Mouse (Mus musculus) adrenal gland, postnatal 4 days (tissue): ENCODE measurements around the gene Cdhr2. TPM values are rescaled to one million over a fixed set of nuclear protein-coding genes. Genes with fewer than 3 reads are reported as not detected.

Experiments used
- DNase-seq, 2 experiments: peaks; one replicate each; pipeline ENCODE4 v3.0.0; 2021 to 2022; ENCODE audit warnings: low spot score in 2 of 2, mixed read lengths in 2 of 2
- long read RNA-seq, 2 experiments: library from polyadenylated mRNA; stranded (forward); transcript quantifications; one replicate each; pipeline ENCODE4 v2.0.0; 2021
- total RNA-seq, 2 experiments: library from RNA; stranded (reverse); gene quantifications; 2 replicates each; pipeline ENCODE4 v1.2.3; 2021

Cdhr2 gene
- total RNA-seq = 1 to 10 TPM; 2.1 to 5.8 TPM
- long read RNA-seq, experiment 1, partial matches to known transcripts = 1 of 1 reads
- long read RNA-seq, experiment 1, other reads (novel, unspliced or antisense) = 0 of 1 reads
- long read RNA-seq, experiment 2, partial matches to known transcripts = 1 of 2 reads
- long read RNA-seq, experiment 2, other reads (novel, unspliced or antisense) = 1 of 2 reads

DNA sequence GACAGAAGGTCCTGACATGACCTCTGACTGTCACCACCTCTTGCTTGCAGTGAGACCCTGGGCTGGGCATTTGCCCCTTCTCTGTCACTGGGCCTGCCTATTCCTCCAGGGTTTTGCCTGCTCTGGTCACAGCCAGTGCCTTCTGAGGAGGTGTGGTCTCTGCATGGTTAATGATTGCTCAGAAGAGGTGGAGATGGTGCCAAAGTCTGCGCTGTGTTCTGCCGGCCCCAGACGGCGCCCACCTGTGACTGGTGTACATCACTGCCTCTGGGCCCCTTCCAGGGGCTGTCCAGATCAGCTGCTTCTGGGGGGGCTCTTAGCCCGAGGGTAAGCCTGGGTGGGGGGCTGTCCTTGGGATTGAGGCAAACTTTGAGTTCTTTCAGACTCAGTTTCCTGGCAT lies at the start of gene Cdhr2:
TSS of gene Cdhr2 (plus strand) at position 219 of the 400 bp plus-strand sequence.
- no peak for DNase-seq

DNA sequence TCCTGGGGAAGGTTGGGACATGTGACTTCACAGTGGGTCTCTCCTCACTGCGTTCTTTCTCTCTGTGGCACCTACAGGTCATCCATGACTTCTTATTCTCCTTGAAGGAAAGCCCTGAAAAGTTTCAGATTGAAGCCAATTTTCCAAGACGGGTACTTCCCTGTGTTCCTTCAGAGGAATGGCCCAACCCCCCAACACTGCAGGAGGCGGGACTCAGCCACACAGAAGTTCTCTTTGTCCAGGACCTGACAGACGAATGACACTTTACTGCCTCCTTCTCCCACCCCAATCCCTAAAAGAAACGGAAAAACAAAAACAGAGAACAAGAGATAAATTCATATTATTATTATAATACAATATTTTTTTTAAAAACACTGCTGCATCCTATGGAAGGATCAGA lies 40.4 kb upstream of the Cdhr2 start:
- no peak for DNase-seq

DNA sequence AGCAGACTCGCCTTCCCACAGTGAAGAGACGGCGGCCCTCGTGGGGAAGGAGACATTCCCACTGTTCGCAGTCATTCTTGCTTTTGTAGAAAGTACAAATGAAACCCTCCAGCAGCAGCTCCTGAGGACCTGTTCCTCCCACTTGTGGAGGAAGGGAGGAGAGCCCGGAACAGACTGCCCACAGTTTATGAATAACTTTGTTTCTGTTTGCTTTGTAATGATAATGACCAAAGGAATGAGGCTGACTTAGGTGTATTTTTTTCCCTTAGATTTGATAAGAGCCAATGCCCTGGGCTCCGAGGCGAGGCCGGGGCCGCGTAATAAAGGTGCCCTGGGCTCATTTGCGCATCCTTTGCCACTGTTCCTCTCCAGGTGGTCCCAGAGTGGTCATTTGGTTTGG lies 39.9 kb upstream of the Cdhr2 start:
- DNase-seq = no peak

DNA sequence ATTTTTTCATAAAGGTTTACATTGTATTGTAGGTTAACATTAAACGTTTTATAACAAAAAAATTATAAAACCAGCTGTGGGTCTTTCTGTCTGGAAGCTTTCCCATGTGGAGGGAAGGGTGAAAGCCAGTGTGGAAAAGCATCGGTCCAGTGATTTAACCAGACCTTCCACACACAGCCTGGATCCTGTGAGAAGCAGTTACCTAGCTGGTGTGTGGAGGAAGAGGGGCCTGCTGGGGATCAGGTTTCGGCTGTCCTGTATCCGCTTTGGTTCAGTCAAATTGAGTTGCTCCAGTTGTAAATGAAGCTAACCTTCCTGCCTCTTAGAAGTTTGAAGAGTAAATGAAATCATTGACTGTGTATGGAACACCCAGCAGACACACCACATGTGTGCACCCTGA lies 37.3 kb upstream of the Cdhr2 start:
- no peak for DNase-seq

DNA sequence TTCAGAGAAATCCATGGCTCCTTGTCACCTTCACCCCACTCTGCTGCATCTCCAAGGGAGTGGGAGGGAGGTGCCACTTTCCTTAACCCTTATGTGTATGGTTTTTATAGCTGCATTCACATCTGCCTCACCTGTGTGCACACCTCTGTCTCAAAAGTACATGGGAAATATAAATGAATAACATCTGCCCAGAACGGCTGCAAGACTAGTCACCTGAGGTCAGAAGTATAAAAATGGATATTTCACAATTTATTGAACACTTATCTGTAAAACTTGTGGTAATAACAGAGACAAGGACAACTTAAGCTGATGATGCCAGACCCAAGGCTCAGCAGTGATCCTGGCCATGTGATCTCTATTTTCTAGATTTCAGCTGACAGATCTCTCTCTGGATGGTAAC lies 36.8 kb upstream of the Cdhr2 start:
- no peak for DNase-seq

DNA sequence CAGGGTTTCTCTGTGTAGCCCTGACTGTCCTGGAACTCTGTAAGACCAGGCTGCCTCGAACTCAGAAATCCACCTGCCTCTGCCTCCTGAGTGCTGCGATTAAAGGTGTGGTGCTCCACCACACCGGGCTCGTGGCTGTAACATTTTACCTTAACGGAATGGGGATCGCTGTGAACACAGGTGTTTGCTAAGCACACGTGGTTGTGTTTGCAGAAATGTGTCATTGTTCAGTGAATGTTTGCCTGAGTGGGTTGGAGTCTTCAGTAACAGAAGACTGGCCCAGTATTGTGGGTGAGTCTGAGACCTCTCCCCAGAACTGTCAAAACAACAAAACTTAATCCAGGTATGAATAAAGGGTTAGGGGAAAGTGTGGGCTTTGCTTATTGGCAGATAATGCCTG lies 36.2 kb upstream of the Cdhr2 start:
- no peak for DNase-seq

DNA sequence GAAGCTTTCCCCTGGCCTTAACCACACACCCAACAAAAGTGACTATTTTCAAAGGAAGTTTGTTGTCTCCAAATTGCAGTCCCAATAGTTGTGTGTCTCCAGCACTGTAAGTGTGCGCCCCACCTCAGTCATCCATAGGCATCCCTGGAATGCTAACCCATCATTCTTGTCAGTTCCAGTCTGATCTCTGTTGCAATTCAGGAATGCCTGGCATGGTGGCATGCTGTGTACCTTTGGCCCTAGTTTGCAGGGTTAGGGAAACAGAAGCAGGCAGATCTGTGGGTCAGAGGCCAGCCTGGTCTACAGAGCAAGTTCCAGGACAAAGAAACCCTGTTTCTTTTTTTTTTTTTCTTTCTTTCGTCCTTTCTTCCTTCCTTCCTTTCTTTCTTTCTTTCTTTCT lies 30.8 kb upstream of the Cdhr2 start:
- DNase-seq = no peak

DNA sequence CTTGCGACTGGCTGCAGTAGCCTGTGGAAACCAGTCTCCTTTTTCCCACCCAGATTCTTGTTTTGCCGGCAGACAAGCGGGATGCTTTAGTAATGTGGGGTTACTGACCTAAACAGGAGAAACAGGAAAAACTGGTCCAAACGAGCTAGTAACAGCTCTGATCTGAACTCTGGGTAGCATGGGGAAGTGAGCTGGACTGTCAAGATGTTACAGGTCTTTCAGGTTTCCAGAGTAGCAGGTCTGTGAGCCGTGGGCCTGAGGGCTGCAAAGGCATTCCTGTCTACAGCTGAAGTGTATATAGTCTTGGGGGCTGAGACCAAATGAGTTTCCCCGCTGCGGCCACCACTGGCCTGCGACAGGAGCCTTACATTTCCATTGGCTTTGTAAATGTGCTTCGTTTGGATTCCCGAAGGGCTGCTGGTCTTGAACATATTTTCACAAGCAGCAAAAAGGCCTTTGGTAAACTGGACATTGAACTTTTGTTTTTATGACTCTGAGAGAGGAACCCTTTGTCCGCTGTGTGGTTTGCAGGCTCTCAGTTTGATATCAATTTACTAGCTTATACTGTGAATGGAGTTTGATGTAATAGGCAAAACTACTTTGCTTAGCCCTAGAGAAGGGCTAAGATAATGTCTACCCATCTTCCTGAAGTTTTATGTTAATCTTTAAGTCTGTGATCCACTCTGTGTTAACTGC lies 25.2 kb upstream of the Cdhr2 start:
- DNase-seq = no peak

DNA sequence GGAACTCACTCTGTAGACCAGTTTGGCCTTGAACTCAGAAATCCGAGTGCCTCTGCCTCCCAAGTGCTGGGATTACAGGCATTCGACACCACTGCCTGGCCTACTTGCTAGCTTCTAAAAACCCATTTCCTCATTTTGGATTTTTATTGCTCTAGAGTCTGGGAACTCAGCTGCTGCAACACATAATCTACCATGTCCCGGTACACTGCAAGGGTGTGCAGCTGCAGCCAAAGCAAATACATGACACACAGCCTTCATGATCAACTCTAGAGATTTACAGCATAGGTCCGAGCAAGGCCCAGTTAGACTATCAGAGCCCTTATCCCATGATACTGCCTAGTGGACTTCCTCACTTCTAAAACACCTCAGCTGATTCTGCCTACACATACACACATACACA lies 23.0 kb upstream of the Cdhr2 start:
- no peak for DNase-seq

DNA sequence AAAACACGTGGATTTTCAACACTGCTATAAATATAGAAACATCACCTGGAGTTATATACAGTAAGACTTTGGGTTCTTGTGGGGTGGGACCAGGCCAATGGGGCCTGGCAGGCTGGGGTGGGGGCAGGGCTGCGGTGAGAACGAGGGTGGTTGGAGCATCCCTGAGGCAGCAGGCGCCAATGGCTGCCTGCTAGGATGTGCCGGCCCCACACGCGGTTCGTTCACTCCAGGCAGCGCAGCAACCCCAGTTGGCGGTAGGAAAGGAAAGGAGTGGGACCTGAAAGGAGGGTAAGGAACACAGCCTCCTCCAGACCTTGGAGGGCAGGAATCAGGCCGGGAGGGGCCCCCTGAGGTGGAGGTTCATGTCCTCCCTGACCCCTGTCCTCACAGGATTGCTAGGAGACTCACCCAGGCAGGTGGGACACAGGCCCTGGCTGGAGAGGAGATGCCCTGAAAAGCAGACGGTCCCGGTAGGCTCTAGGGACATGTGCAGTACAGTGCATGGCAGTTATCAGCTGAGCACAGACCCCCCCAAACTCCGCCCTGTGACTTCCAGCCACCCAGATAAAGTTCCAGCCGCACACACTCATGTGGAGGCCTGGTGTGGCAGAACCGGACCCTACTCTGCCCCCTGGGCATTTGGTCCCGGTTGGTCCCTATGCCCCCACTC lies 20.9 kb upstream of the Cdhr2 start:
- DNase-seq = no peak

DNA sequence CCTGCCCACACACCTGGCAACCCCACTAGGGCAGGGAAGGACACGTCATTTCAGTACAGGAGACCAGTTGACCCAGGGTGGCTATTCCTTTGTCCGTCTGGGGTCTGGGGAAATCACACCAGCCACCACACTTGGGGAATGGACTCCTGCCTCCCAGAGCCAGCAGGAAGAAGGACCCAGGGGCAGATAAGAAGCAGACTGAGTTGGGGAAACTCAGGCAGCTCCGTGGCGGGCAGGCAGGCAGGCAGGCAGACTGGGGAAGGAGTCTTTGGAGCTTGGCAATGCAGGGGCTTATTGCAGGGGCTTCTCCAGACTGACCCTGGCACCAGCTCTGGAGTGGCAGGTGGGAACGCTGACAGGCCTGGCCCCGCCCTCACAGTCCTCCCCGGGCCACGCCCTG lies 20.0 kb upstream of the Cdhr2 start:
- no peak for DNase-seq

DNA sequence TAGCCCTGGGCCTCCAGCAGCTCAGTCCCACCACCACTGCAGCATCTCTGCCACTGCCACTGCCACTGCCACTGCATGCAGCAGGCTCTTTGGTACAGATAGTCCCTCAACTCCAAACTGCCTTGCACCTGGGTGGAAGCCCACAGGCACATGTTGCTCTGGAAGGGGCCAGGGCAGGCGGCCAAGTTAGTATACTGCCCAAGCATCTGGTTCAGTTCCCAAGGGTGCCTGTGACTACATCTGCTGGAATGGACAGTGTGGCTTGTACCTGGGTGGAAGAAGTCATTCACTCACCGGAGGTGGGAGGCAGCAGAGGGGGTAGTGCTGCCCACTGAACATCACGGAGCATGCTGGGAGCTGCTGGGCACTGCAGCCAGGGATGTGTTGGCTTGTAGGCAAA lies 18.0 kb upstream of the Cdhr2 start:
- no peak for DNase-seq

DNA sequence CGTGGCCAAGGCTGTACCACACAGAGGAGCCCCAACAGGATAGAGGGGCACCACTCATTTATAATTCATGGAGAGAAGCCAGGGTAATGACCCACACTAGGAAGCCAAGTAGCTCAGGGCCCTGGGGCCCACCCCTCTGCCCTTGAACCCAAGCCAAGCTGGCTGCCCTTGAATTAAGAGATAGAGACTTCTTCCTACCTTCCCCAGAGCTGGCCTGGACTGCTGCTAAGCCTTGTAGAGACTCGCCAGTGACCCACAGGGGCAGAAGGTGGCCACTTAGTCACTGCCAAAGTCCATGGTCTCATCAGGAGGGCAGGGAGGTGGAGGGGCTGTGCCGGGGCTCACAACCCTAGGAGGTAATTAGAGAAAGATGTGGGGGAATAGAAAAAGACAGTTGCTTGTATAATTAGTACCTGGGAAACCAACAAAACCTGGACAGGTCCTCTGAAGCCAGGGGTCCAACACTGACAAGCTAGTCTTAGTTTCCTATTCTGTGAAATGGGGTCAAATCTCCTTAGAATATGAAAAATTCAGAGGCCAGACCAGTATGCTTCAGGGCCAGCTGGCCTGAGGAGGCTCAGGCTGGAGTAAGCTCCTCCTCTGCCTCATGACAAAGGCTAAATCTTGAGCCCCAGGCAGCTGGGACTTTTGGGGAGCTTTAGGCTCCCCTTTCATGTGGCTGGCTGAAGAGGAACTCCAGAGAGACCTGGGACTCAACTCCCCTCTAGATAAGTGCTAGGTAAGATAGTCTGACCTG lies 16.9 kb upstream of the Cdhr2 start:
- DNase-seq = peak in 1 of 2 experiments; percentile 64

DNA sequence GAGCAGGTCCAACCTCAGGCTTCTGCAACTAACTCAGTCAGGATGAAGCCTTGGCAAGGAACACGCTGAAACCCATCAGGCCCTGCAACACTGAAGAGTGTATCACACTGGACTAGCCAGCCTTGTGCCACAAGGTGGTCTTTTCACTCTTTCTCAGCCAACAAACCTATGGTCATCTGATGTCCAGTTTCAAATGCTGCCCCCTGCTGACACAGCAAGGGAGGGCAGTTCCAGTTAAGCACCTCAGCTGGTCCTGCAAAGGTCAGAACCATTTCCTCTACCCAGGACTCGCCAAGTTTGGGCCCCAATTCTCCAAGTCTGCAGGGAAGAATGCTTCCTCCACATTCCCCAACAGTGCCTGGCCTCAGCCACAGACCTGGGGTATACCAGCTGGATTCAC lies 16.1 kb upstream of the Cdhr2 start:
- DNase-seq = peak in 1 of 2 experiments; percentile 53

DNA sequence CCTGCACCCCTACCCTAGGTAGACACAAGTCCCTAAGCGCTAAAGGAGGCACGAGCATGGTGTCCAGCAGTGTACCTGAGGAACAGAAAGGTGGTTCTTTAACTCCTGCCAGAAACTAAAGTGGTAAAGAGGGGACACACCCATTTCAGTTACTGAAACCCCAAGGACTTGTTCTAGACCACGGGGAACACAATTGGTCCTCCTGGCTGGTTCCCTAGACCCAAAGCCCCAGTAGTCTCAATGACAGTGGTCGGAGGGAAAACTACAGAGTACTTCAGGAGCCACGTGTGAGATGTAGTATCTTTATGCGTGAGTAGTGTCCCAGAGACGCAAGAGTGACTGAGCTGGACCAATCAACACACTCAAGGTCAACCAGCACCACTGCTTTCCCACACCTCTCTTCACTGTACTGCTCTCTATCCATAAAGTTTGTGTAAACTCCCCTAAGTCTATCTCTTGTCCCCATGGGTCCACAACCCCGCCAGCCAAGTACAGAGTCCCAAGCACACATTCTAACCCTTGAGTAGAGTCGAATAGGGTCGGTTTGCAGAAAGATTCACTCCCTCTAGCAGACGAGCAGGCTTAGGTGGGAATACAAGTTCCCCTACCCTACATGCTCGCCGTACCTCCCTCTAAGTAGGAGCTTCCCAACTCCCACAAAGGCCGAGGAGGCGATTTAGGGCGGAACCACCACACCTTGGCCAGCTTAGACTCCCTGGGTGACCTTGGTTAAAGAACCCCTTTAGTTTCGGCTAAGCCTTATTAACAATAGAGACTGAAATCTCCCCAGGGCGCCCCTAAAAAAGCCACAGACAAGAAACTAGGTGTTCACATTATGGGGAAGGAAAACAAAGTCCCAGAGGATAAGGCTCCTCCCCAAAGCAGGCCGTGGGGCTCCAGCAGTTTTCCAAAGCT lies 14.9 kb upstream of the Cdhr2 start:
- DNase-seq = no peak

DNA sequence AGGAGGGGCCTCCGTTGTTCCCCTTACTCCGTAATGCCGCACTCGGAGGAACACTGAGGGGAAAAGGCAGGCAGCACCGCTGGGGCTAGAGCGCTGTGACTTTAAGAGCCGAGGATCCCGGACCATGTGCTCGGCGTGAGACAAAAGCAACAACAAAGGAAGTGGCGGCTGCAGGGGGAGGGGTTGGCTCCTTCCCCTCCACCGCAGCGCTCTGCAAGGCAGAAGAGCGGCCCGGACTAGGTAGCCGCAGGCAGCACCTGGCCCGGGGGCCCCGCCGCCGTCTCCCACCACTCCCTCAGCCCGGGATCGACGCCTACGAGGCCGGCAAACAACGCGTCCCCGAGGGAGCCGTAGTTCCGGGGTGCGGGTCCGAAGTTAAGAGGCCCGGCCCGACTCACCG lies 14.2 kb upstream of the Cdhr2 start:
- peak; percentile 57 to 67 for DNase-seq

DNA sequence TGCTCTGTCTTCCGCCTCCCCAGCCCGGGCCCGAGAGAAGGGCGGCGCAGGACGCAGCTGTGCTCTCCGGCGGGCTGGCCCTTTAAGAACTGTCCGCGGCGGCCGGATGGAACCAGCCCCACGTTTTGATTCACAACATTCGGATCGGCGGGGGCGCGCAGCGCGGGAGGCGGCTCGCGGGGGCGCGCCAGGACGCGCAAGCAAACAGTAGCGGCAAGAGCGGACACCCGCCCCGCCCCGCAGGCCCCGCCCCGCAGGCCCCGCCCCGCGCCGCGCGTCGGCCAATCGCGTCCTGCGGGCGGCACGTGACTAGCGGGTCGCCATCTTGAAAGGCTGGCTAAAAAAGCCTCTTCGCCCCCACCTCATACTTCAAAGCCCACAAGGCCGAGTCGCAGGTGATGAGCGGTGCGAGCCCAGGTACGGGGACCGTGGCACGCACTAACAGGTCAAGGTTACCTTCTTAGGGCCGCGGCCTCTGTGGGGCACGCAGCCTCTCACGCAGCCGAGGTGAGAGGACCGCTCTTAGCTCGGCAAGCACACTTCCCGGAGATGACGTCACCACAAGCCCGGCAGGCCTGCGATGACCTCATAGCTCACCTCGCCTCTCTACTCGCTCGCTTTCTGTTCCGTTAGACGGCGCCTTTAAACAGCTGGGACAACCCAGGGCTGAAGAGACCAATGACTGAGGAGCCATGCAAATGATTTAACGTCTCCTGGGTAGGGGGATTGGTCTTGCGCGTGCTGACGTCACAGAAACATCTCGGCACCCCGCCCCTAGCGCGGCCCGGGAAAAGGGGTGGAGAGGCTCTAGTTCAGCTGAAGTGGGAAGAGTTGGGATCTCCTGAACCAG lies 13.5 kb upstream of the Cdhr2 start:
- DNase-seq = peak; percentile 95 to 97

DNA sequence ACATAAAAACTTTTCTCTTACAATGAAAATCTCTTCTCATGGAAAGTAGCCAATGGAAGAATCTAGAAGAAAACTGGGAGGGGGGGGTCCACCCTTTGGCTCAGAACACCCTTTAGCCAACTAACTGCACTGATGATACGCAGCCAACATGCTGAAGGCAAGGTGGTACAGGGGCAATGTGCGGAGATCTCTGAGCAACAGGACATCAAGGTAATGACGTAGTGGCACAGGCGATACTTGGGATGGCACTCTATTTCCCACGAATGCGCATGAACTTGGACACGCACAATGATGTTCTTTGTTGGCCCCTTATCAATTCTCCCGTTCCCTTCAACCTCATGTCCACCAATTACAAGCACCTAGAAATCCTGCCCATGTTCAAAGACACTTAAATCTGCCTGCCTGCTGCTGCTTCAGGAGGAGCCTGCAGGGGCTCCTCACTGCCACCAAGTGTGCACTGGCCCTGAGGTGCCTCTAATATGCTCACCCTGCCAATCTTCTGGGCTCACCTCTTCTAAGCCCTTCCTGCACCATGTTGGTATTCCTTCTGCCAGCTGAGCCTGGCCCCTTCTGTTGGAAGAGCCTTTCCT lies 11.0 kb upstream of the Cdhr2 start:
- DNase-seq = no peak

DNA sequence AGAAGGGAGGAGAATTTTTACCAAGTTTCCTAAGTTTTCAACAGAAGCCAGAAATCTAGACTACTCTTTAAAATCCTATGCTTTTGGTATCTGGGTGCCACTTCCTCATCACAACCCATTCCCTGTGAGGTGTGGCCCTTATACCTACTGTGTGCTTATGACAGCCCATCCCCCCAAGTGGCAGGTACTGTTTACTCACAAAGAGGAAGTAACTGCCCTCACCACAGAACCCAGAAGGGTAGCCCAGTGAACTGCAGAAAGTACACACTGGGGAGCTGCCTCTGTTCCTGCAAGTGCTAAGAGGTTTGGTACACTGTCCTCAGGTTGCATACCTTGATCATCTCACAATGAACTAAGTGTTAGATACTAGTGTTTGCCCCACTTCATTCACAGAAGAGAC lies 9.5 kb upstream of the Cdhr2 start:
- DNase-seq = no peak
